Mouse (Mus musculus) thymus, adult 2 months (tissue): ENCODE measurements at regions not wholly inside any gene's neighbourhood (a gene's known extent, or its start where the extent isn't known, plus 50 kb on each side); places are given as distances from the start of the nearest gene placed in this dataset.

ENCODE experiments used
- CTCF ChIP-seq: fragments of 200-500 bp; IDR thresholded peaks from 2 replicates; pipeline ENCODE4 v1.5.1; 2012; ENCODE audit warnings: mild to moderate bottlenecking, control low read depth, low read length, moderate library complexity, borderline replicate concordance; ENCODE audit not compliant: control insufficient read depth, poor library complexity, insufficient read depth; ENCODE audit errors: extremely low read depth
- POLR2A ChIP-seq: fragments of 200-500 bp; IDR thresholded peaks from 2 replicates; pipeline ENCODE4 v1.6.1; 2012; ENCODE audit warnings: mild to moderate bottlenecking, low read length, control low read depth, moderate library complexity; ENCODE audit not compliant: control insufficient read depth, poor library complexity, insufficient read depth; ENCODE audit errors: extremely low read depth

DNA sequence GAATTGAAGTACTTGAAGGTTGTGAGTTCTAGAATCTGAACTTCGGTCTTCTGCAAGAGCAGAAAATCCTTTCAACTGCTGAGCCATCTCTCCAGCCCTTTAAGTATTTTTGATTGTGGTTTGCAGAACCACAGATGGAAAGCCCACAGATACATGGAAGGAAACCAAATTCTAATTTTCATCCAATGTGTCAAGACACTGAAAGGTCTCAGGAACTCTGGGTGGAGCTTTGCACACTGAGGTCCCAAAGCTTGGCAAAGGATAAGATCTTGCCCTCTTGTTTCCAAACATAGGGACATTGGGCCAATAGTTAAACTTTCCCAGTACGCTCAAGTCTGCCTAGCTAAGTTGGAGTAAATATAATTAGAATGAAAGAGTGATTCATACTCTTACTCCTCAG, 102.6 kb upstream of the Ado start:
- no peak for TF ChIP-seq CTCF
- TF ChIP-seq POLR2A, result no peak
